Mouse (Mus musculus): ENCODE measurements at regions not wholly inside any gene's neighbourhood (a gene's known extent, or its start where the extent isn't known, plus 50 kb on each side); places are given as distances from the start of the nearest gene placed in this dataset.

DNA sequence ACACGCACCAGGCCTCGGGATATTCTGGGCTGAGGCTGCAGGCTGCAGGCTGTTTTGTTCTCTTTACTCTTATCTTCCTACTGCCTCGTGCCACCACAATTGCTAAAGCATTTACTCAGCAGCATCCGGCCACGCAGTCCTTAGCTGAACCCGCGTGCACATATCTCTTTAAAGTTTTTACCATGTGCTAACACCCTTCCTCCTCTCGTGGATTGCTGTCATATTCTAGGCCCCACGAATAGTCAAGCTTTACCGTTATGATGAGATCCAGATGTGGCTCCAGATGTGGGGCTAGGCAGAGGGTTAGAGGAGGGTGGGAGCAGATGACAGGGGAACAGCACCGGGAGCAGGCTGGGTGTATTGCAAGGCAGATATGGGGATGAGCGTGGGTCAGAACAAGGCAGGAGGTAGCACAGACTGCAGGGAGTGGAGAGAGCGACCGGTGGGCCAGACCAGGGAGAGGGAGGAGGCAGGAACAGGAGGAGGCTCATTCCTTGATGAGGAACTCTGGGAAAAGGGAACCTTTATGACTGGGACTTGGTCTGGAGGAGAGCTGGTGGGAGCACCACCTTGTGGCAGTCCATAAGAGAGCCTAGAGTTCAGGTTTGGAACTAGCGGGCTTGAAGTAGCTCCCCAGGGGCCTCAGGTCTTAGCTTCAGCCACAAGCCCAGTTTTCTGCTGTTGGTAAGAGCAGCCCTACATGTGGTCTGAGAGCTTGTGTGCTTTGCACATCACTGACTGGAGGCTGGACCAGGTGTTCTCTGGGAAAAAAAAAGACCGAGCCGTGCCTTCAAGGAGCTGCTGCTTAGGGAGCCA is 102.1 kb upstream of the Podxl start:
- TF ChIP-seq CTCF (IDR thresholded peaks at IDR 0.05; ENCODE audit: low read depth), result peak; percentile 35; the same call in 1 of the 2 replicates
- no peaks in the 10 kb centered on the region for H3K4me1 ChIP-seq (ENCODE audit: insufficient read depth)
- DNase-seq, result peak; percentile 47
- no peak overlapping the region for H3K27ac ChIP-seq (ENCODE audit: low read depth, low read length)
- H3K4me3 ChIP-seq (ENCODE audit: low read depth, low read length), result no peak overlapping the region
- H3K4me2 ChIP-seq (ENCODE audit: low read depth), result no peak overlapping the region
- H3K36me3 ChIP-seq (ENCODE audit: insufficient read depth), result no peaks in the 10 kb centered on the region
- 73% methylated on average over 17 of the region's 17 CpGs for WGBS
- H3K27me3 ChIP-seq (ENCODE audit: insufficient read depth, low read length), result no peaks in the 10 kb centered on the region
- ATAC-seq, result peak; percentile 36; the same call in 1 of the 2 replicates
- no peaks in the 10 kb centered on the region for H3K9me3 ChIP-seq (ENCODE audit: low read length)
- no peak overlapping the region for H3K9ac ChIP-seq

GRCm38 (mm10) chr6:31664495-31664894 is 100.7 kb upstream of the Podxl start:
- H3K4me1 ChIP-seq (ENCODE audit: insufficient read depth), result no peaks in the 10 kb centered on the region
- H3K36me3 ChIP-seq (ENCODE audit: insufficient read depth), result no peaks in the 10 kb centered on the region
- no peak overlapping the region for H3K4me2 ChIP-seq (ENCODE audit: low read depth)
- no peak overlapping the region for H3K9ac ChIP-seq
- peak; percentile 99 for TF ChIP-seq CTCF (IDR thresholded peaks at IDR 0.05; ENCODE audit: low read depth)
- H3K9me3 ChIP-seq (ENCODE audit: low read length), result no peaks in the 10 kb centered on the region
- peak; percentile 91 for DNase-seq
- no peak overlapping the region for H3K4me3 ChIP-seq (ENCODE audit: low read depth, low read length)
- WGBS, result 21% methylated on average over 7 of the region's 7 CpGs
- ATAC-seq, result peak; percentile 78
- no peaks in the 10 kb centered on the region for H3K27me3 ChIP-seq (ENCODE audit: insufficient read depth, low read length)
- no peak overlapping the region for H3K27ac ChIP-seq (ENCODE audit: low read depth, low read length)

DNA sequence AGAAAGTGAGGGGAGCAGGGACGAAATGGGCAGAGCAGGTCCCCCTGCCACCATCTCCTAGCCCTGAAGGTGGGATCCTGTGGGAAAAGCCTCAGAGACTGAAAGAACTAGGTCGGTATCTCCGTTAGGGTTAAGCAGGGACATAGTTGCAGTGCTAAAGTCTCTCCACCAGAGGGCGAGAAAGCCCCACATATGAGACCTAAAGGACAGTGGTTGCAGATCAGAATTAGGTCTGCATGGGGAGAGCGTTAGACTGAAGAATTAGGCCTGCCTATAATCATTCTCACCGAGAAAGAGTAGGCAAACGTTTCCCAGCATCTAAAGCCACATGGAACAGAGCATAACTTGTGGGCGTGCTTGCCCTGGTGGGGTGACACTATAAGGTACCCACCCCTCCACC is 97.0 kb upstream of the Podxl start:
- Histone ChIP-seq H3K36me3 (ENCODE audit: insufficient read depth) (no peaks in the 10 kb centered on the region), H3K4me3 (ENCODE audit: low read depth, low read length) (no peak overlapping the region), H3K9me3 (ENCODE audit: low read length) (no peaks in the 10 kb centered on the region), H3K4me2 (ENCODE audit: low read depth) (no peak overlapping the region), H3K27ac (ENCODE audit: low read depth, low read length) (no peak overlapping the region), H3K27me3 (ENCODE audit: insufficient read depth, low read length) (no peaks in the 10 kb centered on the region), H3K9ac (no peak overlapping the region), H3K4me1 (ENCODE audit: insufficient read depth) (no peaks in the 10 kb centered on the region)
- 10% methylated on average over 8 of the region's 8 CpGs for WGBS
- DNase-seq (peak; percentile 88), ATAC-seq (peak; percentile 79)
- TF ChIP-seq CTCF (IDR thresholded peaks at IDR 0.05; ENCODE audit: low read depth), result peak; percentile 98

DNA sequence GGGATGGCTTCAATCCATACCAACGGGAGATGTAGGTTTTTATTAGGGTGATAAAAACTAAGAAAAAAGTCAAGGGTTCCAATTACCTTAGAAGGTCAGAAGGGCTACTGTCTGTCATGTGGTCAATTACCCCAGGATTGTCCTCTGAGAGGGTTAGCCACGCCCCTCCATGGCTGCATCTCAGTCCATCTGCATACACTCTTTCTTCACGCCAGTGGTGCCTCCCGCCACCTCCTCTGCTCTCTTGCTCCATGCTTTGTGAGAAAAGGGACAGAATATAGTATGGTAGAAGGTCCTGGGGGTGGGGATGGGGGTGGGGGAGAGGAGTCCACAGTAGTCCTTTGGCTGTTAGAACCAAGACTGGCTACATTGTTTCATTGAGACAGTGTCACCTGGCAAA is 96.1 kb upstream of the Podxl start:
- H3K4me1 ChIP-seq (ENCODE audit: insufficient read depth), result no peaks in the 10 kb centered on the region
- no peak for ATAC-seq
- no peak for DNase-seq
- no peak for TF ChIP-seq CTCF (IDR thresholded peaks at IDR 0.05; ENCODE audit: low read depth)
- H3K4me2 ChIP-seq (ENCODE audit: low read depth), result no peak overlapping the region
- 73% methylated on average over 4 of the region's 4 CpGs for WGBS
- no peak overlapping the region for H3K27ac ChIP-seq (ENCODE audit: low read depth, low read length)
- no peaks in the 10 kb centered on the region for H3K27me3 ChIP-seq (ENCODE audit: insufficient read depth, low read length)
- H3K4me3 ChIP-seq (ENCODE audit: low read depth, low read length), result no peak overlapping the region
- H3K9ac ChIP-seq, result no peak overlapping the region
- H3K36me3 ChIP-seq (ENCODE audit: insufficient read depth), result no peaks in the 10 kb centered on the region
- H3K9me3 ChIP-seq (ENCODE audit: low read length), result no peaks in the 10 kb centered on the region

- H3K4me1 ChIP-seq (ENCODE audit: insufficient read depth), result no peaks in the 10 kb centered on the region
- no peak overlapping the region for H3K4me2 ChIP-seq (ENCODE audit: low read depth)
- 88% methylated on average over 19 of the region's 19 CpGs for WGBS
- no peak for ATAC-seq
- DNase-seq, result no peak
- no peak overlapping the region for H3K9ac ChIP-seq
- no peak overlapping the region for H3K27ac ChIP-seq (ENCODE audit: low read depth, low read length)
- no peaks in the 10 kb centered on the region for H3K36me3 ChIP-seq (ENCODE audit: insufficient read depth)
- no peaks in the 10 kb centered on the region for H3K9me3 ChIP-seq (ENCODE audit: low read length)
- H3K4me3 ChIP-seq (ENCODE audit: low read depth, low read length), result no peak overlapping the region
- TF ChIP-seq CTCF (IDR thresholded peaks at IDR 0.05; ENCODE audit: low read depth), result no peak
- H3K27me3 ChIP-seq (ENCODE audit: insufficient read depth, low read length), result no peaks in the 10 kb centered on the region
Measured at GRCm38 (mm10) chr6:31658447-31659199, 94.8 kb upstream of the Podxl start.

GRCm38 (mm10) chr6:31650791-31651476 is 87.2 kb upstream of the Podxl start:
- no peak for TF ChIP-seq CTCF (IDR thresholded peaks at IDR 0.05; ENCODE audit: low read depth)
- Histone ChIP-seq H3K27ac (ENCODE audit: low read depth, low read length) (no peak overlapping the region), H3K9me3 (ENCODE audit: low read length) (no peaks in the 10 kb centered on the region), H3K4me1 (ENCODE audit: insufficient read depth) (no peaks in the 10 kb centered on the region), H3K4me2 (ENCODE audit: low read depth) (no peak overlapping the region), H3K36me3 (ENCODE audit: insufficient read depth) (no peaks in the 10 kb centered on the region), H3K4me3 (ENCODE audit: low read depth, low read length) (no peak overlapping the region), H3K9ac (no peak overlapping the region), H3K27me3 (ENCODE audit: insufficient read depth, low read length) (no peaks in the 10 kb centered on the region)
- WGBS, result 64% methylated on average over 7 of the region's 7 CpGs
- ATAC-seq, result no peak
- DNase-seq, result no peak

Measured in forebrain, postnatal 0 days (tissue).